Mouse (Mus musculus) adipose tissue, adult 10 weeks (tissue): Measurements from ENCODE around the gene 6030468B19Rik. TPM values are rescaled to one million over a fixed set of nuclear protein-coding genes. Genes with fewer than 3 reads are reported as not detected.

ENCODE experiments used
- polyA plus RNA-seq: library from polyadenylated mRNA; stranded (reverse); fragments of 350-450 nt; fragmentation: Illumina TruSeq; extraction: RNeasy Lipid Tissue Mini Kit (QIAGEN cat#74804); gene quantifications from one replicate; pipeline ENCODE4 v1.2.3, GENCODE M21; 2014; ENCODE audit warnings: low read depth, low replicate concordance

The 6030468B19Rik gene
- not detected for polyA plus RNA-seq

DNA sequence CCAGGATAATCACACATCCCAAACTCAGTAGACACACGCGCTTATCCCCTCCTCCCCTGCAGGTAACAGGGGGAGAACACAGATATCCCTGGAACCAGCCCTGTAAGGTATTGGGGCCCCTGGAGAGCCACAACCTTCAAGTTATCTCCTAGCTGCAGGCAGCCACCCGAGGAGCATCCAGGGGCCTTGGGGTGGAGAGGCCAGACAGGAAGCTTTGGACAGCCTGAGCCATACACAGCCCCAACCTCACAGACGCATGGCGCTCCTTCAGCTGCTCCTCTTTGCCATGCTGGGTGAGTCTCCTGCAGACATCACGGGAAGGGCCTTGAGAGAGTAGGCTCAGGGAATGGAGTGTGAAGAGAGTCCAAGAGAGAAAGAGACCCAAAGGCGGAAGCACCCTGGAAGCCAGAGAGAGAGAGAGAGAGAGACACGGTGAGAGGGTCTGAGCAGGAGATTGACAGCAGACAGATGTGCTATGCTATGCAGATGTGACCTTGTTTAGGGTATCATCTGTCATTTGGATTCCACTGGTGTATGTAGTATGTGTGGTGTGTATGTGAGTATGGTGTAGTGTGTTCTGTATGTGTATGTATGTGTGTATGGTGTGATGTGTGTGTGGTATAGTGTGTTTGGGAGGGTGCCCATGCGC lies at the start of gene 6030468B19Rik:
Gene 6030468B19Rik, plus strand, starts transcription at position 150 of the 649 bp plus-strand sequence.

DNA sequence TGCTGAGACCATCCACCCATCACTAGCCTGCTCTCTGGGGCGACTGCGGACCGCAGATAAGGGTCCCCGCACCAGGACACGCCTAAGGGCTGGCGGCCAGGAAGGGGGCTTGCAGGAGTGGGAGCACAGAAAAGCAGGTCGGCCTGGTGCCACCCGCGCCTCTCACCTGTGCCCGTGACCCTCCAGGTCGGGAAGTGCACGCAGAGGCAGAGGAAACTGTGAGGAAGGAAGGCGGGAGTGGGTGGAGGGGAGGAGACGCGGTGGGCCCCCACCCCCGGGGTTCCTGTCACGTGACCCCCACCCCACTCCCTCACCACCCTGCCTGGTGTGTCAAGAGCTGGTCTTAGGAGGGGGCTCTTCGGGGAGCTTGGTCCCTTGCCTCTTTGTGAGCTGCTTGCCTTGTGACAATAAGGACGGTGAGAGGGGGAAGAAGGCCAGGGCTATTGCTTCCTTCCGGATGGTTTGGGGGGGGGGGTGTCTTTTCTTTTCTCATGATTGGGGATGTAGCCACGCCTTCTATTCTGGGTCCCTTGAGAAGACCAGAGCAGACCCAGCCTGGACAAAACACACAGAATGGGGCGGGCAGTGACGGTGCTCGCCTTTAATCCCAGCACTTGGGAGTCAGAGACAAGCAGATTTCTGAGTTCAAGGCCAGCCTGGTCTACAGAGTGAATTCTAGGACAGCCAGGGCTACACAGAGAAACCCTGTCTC lies 15.3 kb upstream of the 6030468B19Rik start, which contains the start of the genes Tmc8 and Tmc6:
Gene Tmc8, plus strand, starts transcription at position 84 of the 712 bp plus-strand sequence.
Gene Tmc6, minus strand, starts transcription at position 206 of the 712 bp plus-strand sequence.

GRCm38 (mm10) chr11:117809407-117810311 lies 12.2 kb downstream of the 6030468B19Rik start, which contains the start of the genes Gm20708 and Syngr2:
Gene Gm20708, plus strand, starts transcription at chr11:117809668.
Gene Syngr2, plus strand, starts transcription at chr11:117809668.

DNA sequence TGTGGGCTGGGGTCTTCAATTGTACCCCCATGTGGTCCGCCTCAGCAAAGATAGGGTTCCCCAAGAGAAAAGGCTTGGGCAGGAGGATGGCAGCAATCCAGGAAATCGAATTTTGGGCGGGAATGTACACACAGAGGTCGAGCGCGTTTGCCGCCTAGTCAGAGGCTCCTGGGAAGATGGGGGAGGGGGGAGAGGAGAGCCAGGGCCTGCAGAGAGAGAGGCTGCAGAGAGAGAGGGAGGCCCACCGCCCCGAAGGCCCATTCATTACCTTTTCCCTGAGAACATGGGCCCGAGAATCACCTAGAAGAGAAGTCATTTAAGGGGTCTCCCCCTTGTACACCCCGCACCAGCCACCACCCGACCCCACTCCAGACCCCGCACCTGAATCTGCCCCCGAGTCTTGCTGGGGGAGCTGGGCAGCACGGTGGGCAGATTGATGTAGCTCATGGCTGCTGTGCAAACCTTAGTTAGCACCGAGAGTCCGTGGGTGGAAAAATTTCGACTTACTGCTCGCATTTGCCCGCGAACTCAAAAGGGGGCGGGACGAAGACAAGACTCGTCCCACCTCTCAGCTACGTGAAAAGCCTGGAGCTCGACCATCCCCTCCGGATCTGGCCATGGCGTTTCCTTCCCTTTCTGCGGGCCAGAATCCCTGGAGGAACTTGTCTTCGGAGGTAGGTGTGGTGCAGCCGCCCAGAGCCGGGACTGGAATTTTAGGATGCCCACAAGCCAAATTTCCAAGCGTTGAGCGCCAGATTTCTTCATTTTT lies 28.1 kb downstream of the 6030468B19Rik start, which contains the start of the genes Afmid and Tk1:
Gene Afmid, plus strand, starts transcription at position 592 of the 769 bp plus-strand sequence.
Gene Tk1, minus strand, starts transcription at position 760 of the 769 bp plus-strand sequence.

GRCm38 (mm10) chr11:117848985-117849671 lies 51.7 kb downstream of the 6030468B19Rik start, which contains the start of gene Birc5:
Gene Birc5, plus strand, starts transcription at chr11:117849251.

Other genes with a start within 250 kb of the 6030468B19Rik start
- 13.5 TPM for gene Tnrc6c, start 143.4 kb upstream of the 6030468B19Rik start, polyA plus RNA-seq
- 1.9 TPM for gene Tmc8, start 15.6 kb upstream of the 6030468B19Rik start, polyA plus RNA-seq
- 34.4 TPM for gene Tmc6, start 15.5 kb upstream of the 6030468B19Rik start, polyA plus RNA-seq
- 0.34 TPM for gene Gm20708, start 12.0 kb downstream of the 6030468B19Rik start, polyA plus RNA-seq
- 76.4 TPM for gene Syngr2, start 12.0 kb downstream of the 6030468B19Rik start, polyA plus RNA-seq
- 6.3 TPM for gene Afmid, start 28.3 kb downstream of the 6030468B19Rik start, polyA plus RNA-seq
- gene Tk1, start 28.4 kb downstream of the 6030468B19Rik start, polyA plus RNA-seq: 4.1 TPM
- 4.9 TPM for gene Birc5, start 51.6 kb downstream of the 6030468B19Rik start, polyA plus RNA-seq
- gene Tmem235, start 63.1 kb downstream of the 6030468B19Rik start, polyA plus RNA-seq: not detected
- 7.8 TPM for gene Tha1, start 75.8 kb downstream of the 6030468B19Rik start, polyA plus RNA-seq
- 5.8 TPM for gene Socs3, start 172.4 kb downstream of the 6030468B19Rik start, polyA plus RNA-seq
- gene Pgs1, start 188.6 kb downstream of the 6030468B19Rik start, polyA plus RNA-seq: 26.4 TPM